8 mouse cellular contexts compared by ENCODE assay signal in genomic region chr9:98244223-98244622, GRCm38 (mm10). TPM values are rescaled to one million over a fixed set of nuclear protein-coding genes. Genes with fewer than 3 reads are reported as not detected.
DNase-seq lines count a peak whose midpoint lies in the region; ATAC-seq and TF ChIP-seq lines count a peak whose summit lies in the region.
"Had no signal": no experiment of that assay in that cellular context is flagged by ENCODE, and none has a peak within 500 bp of the region (broad histone marks: within the 10 kb centered on the region; RNA-seq: fewer than 3 reads in every experiment).

No protein-coding gene starts in this region.

- 36% methylated on average over 2 of the region's 2 CpGs for WGBS in hindbrain, postnatal 0 days
- WGBS in limb, embryonic 11.5 days = 63% methylated on average over 2 of the region's 2 CpGs

- H3K4me2 ChIP-seq in hindbrain, postnatal 0 days (ENCODE audit: low read depth, low read length) = no peak overlapping the region
- no peak overlapping the region for H3K4me2 ChIP-seq in limb, embryonic 11.5 days (ENCODE audit: low read depth, severe bottlenecking)
- H3K4me2 ChIP-seq: limb, embryonic 15.5 days had no signal

- no peaks in the 10 kb centered on the region; the same call in none of the 2 replicates for H3K27me3 ChIP-seq in E14TG2a.4 (ENCODE audit: insufficient read depth, low read length)
- no peaks in the 10 kb centered on the region for H3K27me3 ChIP-seq in hindbrain, postnatal 0 days (ENCODE audit: insufficient read depth, low read length)
- H3K27me3 ChIP-seq in limb, embryonic 11.5 days (ENCODE audit: control insufficient read depth, insufficient read depth, low read length) = no peaks in the 10 kb centered on the region
- H3K27me3 ChIP-seq: limb, embryonic 15.5 days had no signal

- no peak overlapping the region for H3K27ac ChIP-seq in hindbrain, postnatal 0 days
- no peak overlapping the region for H3K27ac ChIP-seq in limb, embryonic 11.5 days (replicated peaks; ENCODE audit: low read depth, low read length)
- H3K27ac ChIP-seq: limb, embryonic 15.5 days had no signal

- H3K9ac ChIP-seq in hindbrain, postnatal 0 days (replicated peaks; ENCODE audit: low read length) = no peak overlapping the region
- H3K9ac ChIP-seq in limb, embryonic 11.5 days (ENCODE audit: low read length) = no peak overlapping the region
- H3K9ac ChIP-seq: limb, embryonic 15.5 days had no signal

- ATAC-seq in hindbrain, postnatal 0 days = peak; percentile 88
- ATAC-seq in limb, embryonic 11.5 days (ENCODE audit: insufficient number of reproducible peaks, low FRiP score, low TSS enrichment, low read depth) = no peak

- H3K4me1 ChIP-seq in E14TG2a.4 (replicated peaks; ENCODE audit: low read depth, low read length) = no peaks in the 10 kb centered on the region
- H3K4me1 ChIP-seq in hindbrain, postnatal 0 days (ENCODE audit: insufficient read depth, low read length) = no peaks in the 10 kb centered on the region
- H3K4me1 ChIP-seq in limb, embryonic 11.5 days (ENCODE audit: control insufficient read depth, insufficient read depth, low read length) = no peaks in the 10 kb centered on the region
- H3K4me1 ChIP-seq: limb, embryonic 15.5 days had no signal

- DNase-seq in 3T3-L1 (ENCODE audit: low read depth, low spot score) = peak; percentile 9
- DNase-seq in cerebellum, postnatal 10 days = peak; percentile 94 to 95
- peak; percentile 90 for DNase-seq in hindbrain, postnatal 0 days (ENCODE audit: low spot score)
- peak; percentile 39 for DNase-seq in limb, embryonic 11.5 days (ENCODE audit: low spot score)
- DNase-seq in right cerebral cortex, adult 18-20 months = peak; percentile 70
- no peak for DNase-seq in thymus, postnatal 0 days (ENCODE audit: low spot score)

- H3K4me3 ChIP-seq in E14TG2a.4 (replicated peaks; ENCODE audit: low read length) = no peak overlapping the region
- no peak overlapping the region for H3K4me3 ChIP-seq in hindbrain, postnatal 0 days (ENCODE audit: low read length)
- H3K4me3 ChIP-seq in limb, embryonic 11.5 days (ENCODE audit: low read depth, low read length) = no peak overlapping the region
- H3K4me3 ChIP-seq: limb, embryonic 15.5 days had no signal

- peak; percentile 26 for TF ChIP-seq CTCF in E14TG2a.4 (conservative IDR thresholded peaks at IDR 0.05; ENCODE audit: low read length)
- TF ChIP-seq CTCF in hindbrain, postnatal 0 days (IDR thresholded peaks at IDR 0.05; ENCODE audit: low read depth) = peak; percentile 91

- H3K9me3 ChIP-seq in E14TG2a.4 (ENCODE audit: low read length) = peaks cover 3% of the 10 kb centered on the region; the same call in 1 of the 2 replicates
- no peaks in the 10 kb centered on the region for H3K9me3 ChIP-seq in hindbrain, postnatal 0 days (ENCODE audit: low read length)
- no peaks in the 10 kb centered on the region for H3K9me3 ChIP-seq in limb, embryonic 11.5 days (ENCODE audit: control insufficient read depth, low read length)
- H3K9me3 ChIP-seq: limb, embryonic 15.5 days had no signal

- H3K36me3 ChIP-seq in E14TG2a.4 (ENCODE audit: insufficient read depth, low read length) = no peaks in the 10 kb centered on the region
- no peaks in the 10 kb centered on the region for H3K36me3 ChIP-seq in hindbrain, postnatal 0 days (ENCODE audit: insufficient read depth, low read length)
- no peaks in the 10 kb centered on the region for H3K36me3 ChIP-seq in limb, embryonic 11.5 days (ENCODE audit: control insufficient read depth, insufficient read depth, low read length)
- H3K36me3 ChIP-seq: limb, embryonic 15.5 days had no signal

RNA-seq across cellular contexts. Expression of gene Nmnat3, which starts 43.0 kb away (rescaled TPM):
- 1.3 and 3.1 TPM in 2 replicates for total RNA-seq in hindbrain, postnatal 0 days (2014; rRNA removed)
- 1.5 and 1.7 TPM in 2 replicates for polyA plus RNA-seq in hindbrain, postnatal 0 days (2015; fragmentation: Nextera tagmentation; extraction: Ambion mirVana)
- polyA plus RNA-seq in limb, embryonic 11.5 days (2014; fragmentation: Nextera tagmentation; extraction: Ambion mirVana) = 2.7 and 3.9 TPM in 2 replicates
- 14.0 and 17.1 TPM in 2 replicates for polyA plus RNA-seq in thymus, postnatal 0 days (2015; fragmentation: Nextera tagmentation; extraction: Ambion mirVana)
